Mouse (Mus musculus): ENCODE results near the gene Brd9. TPM values are rescaled to one million over a fixed set of nuclear protein-coding genes. Genes with fewer than 3 reads are reported as not detected.

Brd9 gene
- polyA plus RNA-seq, 1 experiment: 18.9 TPM

DNA sequence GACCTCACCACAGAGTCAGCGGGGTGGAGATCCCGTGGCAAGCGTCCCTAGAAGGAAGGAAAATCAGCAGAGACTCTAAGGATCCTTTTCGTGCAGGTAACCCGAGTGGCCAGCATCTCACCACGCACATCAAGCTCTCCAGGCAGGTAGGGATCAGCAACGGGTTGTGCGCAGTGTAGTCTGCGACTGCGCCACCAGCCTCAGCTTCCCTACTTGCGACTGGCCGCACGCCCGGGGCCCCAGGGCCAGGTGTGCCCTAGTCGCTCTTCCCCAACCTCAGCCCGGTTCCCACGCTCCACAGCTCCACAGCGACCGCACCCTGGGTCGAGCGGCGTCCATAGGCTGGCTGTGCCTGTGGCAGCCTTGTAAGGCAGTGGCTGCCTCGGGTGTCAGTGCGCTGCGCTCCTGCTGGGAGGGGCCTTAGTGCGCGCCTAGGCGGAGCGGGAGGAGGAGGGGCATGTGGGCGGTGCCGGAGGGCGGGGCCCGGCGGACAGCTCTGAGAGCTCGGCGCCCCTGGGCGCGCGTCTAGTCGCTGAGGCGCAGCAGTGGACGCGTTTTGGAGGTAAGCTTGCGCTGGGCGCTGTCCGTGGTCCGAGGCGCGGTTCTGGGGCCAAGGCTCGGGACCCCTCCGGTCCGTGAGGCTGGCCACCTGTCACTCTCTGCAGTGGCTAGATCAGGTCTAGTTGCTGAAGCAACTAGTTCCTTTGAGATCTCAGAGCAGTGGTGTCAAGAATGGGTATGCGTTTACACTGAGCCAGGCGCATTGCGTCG is 71.5 kb downstream of the Brd9 start, which contains the start of gene Tppp:
Gene Tppp, plus strand, starts transcription at position 460 of the 771 bp plus-strand sequence.
- TF ChIP-seq POLR2A (IDR thresholded peaks at IDR 0.05; ENCODE audit: low read depth, low read length) (peak; percentile 79), CTCF (IDR thresholded peaks at IDR 0.05; ENCODE audit: extremely low read depth, insufficient read length, insufficient replicate concordance, low read depth, low read length) (no peak)
- H3K36me3 ChIP-seq (ENCODE audit: control insufficient read depth, insufficient read depth, low read length): no peaks in the 10 kb centered on the region
- H3K4me3 ChIP-seq (ENCODE audit: low read depth, low read length): peak within 1 kb of the TSS; percentile 65
- WGBS: under 1% methylated on average over 56 of the region's 56 CpGs
- H3K27ac ChIP-seq (ENCODE audit: insufficient read depth, low read depth, low read length): peak within 1 kb of the TSS; percentile 71
- H3K27me3 ChIP-seq (ENCODE audit: control insufficient read depth, insufficient read depth, low read length): no peaks in the 10 kb centered on the region
- H3K4me1 ChIP-seq (ENCODE audit: control insufficient read depth, insufficient read depth, insufficient read length, low read length): no peaks in the 10 kb centered on the region; the same call in none of the 2 replicates

DNA sequence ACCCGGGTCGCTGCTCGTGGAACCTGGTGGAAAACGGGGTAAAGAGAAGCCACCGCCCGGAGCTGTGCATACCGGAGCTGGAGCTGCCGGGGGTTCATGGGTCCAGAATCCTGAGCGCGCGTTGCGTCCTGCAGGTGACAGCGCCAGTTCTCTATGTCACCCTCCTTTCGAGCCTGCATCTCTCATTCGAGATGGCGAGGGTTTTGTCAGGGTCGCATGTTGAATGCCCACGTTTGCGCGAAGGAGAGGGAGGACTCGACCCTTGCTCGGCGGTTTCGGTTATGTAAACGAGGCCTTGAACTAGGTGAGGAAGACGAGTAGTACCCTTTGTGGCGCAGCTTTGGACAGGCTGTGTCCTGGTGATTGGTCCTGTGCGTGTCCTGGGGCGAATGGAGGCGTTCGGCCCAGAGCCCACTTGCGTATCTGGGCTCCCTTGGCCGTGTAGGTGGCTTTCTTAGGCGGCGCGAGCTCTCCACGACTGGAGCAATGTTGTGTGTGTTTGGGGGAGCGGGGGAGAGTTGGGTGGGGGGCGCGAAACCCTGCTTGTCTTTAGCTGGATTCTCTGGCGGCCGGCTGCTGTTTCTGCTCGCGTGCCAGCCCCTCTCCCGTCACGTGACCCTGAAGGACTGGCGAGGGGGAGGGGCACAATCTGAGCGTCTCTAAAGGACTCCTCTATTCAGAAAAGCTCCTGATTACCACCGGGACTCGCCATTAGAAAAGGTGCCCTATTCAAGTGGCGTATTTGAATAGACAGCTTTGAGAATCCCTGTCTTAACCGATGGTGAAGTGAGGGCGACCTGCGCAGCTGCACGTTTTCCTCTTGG is 72.4 kb downstream of the Brd9 start:
- Histone ChIP-seq H3K27ac (ENCODE audit: insufficient read depth, low read depth, low read length) (peak overlapping the region; percentile 10; the same call in 1 of the 2 replicates), H3K4me3 (ENCODE audit: low read depth, low read length) (peak overlapping the region; percentile 65), H3K27me3 (ENCODE audit: control insufficient read depth, insufficient read depth, low read length) (no peaks in the 10 kb centered on the region), H3K4me1 (ENCODE audit: control insufficient read depth, insufficient read depth, insufficient read length, low read length) (no peaks in the 10 kb centered on the region; the same call in none of the 2 replicates), H3K36me3 (ENCODE audit: control insufficient read depth, insufficient read depth, low read length) (no peaks in the 10 kb centered on the region)
- 1% methylated on average over 55 of the region's 55 CpGs for WGBS
- no peak for TF ChIP-seq CTCF (IDR thresholded peaks at IDR 0.05; ENCODE audit: extremely low read depth, insufficient read length, insufficient replicate concordance, low read depth, low read length)
- TF ChIP-seq POLR2A (IDR thresholded peaks at IDR 0.05; ENCODE audit: low read depth, low read length): no peak

Other genes starting within 250 kb of the Brd9 start
- 246 and 934 TPM in 2 replicates for gene Slc6a19, start 232.9 kb upstream of the Brd9 start, polyA plus RNA-seq (2012; rRNA removed)
- gene Slc12a7, start 204.7 kb upstream of the Brd9 start, polyA plus RNA-seq (2012; rRNA removed): 74.3 and 147 TPM in 2 replicates
- gene Nkd2, start 90.2 kb upstream of the Brd9 start, polyA plus RNA-seq (2012; rRNA removed): 5.0 and 10.1 TPM in 2 replicates
- gene Trip13, start within 50 bp of the Brd9 start, polyA plus RNA-seq (2012; rRNA removed): 0.22 and 0.82 TPM in 2 replicates
- not detected in 2 replicates for gene Zdhhc11, start 26.0 kb downstream of the Brd9 start, polyA plus RNA-seq (2012; rRNA removed)
- gene Tppp, start 71.6 kb downstream of the Brd9 start, polyA plus RNA-seq (2012; rRNA removed): 3.2 and 9.9 TPM in 2 replicates
- gene Cep72, start 124.5 kb downstream of the Brd9 start, polyA plus RNA-seq (2012; rRNA removed): 0.70 and 1.4 TPM in 2 replicates
- 93.4 and 151 TPM in 2 replicates for gene Slc9a3, start 183.6 kb downstream of the Brd9 start, polyA plus RNA-seq (2012; rRNA removed)

All from small intestine, adult 2 months (tissue).